Mouse (Mus musculus) spleen, adult 2 months (tissue): ENCODE measurements at regions not wholly inside any gene's neighbourhood (a gene's known extent, or its start where the extent isn't known, plus 50 kb on each side); places are given as distances from the start of the nearest gene placed in this dataset.

Source experiments
- CTCF ChIP-seq: fragments of 200-500 bp; IDR thresholded peaks from 2 replicates; pipeline ENCODE4 v1.5.1; 2011; ENCODE audit warnings: mild to moderate bottlenecking, inconsistent platforms; ENCODE audit not compliant: insufficient read depth, insufficient read length, insufficient replicate concordance; ENCODE audit errors: extremely low read depth
- POLR2A ChIP-seq: fragments of 200-500 bp; IDR thresholded peaks from 2 replicates; pipeline ENCODE4 v1.6.1; 2011; ENCODE audit warnings: low read depth, low read length, inconsistent platforms

GRCm38 (mm10) chr6:148719062-148719461, 112.2 kb downstream of the Ipo8 start:
- TF ChIP-seq CTCF (no peak), POLR2A (no peak)
